Mouse (Mus musculus) ovary, adult 18-20 months (tissue): ENCODE data around the gene Dlgap1.

Experiments
- DNase-seq: peaks from one replicate; pipeline ENCODE4 v3.0.0; 2022; ENCODE audit warnings: low spot score, mixed read lengths

The Dlgap1 gene

GRCm38 (mm10) chr17:70626925-70627324 lies 658.1 kb downstream of the Dlgap1 start:
- DNase-seq = no peak

DNA sequence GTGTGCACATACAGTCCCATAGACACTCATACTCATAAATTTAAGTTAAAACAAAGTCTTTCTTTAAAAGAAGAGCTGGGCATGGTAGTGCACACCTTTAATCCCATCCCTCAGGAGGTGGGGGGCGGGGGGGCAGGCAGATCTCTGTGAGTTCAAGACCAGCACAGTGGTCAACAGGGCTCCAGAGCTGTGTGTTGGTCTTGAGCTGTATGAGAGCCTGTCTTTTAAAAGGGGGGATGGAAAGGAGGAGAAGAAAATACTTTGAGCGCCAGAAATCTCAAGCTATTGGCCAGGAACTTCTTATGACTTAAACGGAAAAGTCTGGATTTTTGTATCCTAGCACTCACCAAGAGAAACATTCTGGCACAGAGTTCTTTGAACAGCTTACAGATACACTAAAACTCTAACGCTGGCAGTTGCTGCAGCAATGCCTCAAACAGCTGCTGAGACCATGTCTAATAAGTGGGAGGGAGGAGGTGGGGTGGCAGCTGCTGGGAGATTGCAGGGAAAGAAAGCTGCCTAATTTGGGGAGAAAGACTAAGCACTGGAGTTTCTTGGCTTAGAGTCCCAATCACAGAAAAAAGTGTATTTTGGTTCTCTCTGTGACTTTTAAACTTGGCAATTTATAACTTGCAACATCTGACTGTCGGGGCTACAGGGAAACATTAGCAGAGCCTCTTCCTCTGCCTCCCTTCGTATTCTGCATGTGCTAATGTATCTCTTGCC lies 660.9 kb downstream of the Dlgap1 start:
- DNase-seq = peak; percentile 12

DNA sequence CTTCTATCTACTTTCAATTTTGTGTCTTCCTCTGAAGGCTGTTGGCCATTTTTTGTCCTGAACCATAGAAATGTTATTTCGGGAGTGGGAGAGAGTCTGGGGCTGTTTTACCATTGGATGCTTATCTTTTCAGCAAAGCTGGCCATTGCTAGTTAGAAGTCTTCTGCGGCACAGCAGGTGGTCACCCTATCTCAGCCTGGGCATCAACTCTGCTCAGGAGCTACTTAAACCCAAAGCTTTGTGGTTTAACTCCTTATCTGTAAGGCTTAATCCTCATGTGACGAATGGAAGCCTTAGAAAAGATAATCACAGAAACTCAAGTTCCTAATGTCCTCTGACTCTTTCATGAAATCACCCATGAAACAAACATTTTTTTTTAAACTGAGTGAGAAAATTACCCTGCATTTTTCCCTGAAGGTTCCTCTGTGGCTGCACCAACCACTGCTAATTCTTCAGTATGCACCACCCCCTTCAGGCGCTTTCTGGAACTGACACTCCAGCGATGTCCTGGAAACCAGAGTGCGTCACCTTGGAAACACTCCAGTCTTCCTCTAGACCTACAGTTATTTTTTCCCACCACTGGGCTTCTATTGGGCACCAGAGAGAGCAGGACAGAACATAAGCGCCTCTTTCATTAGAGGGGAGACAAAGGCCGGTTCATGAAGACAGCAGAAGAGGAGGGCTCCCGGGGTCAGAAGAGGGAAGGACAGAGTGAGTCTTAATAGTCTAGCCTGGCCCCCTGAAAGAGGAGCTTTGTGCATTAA lies 664.5 kb downstream of the Dlgap1 start:
- DNase-seq = peak; percentile 53

DNA sequence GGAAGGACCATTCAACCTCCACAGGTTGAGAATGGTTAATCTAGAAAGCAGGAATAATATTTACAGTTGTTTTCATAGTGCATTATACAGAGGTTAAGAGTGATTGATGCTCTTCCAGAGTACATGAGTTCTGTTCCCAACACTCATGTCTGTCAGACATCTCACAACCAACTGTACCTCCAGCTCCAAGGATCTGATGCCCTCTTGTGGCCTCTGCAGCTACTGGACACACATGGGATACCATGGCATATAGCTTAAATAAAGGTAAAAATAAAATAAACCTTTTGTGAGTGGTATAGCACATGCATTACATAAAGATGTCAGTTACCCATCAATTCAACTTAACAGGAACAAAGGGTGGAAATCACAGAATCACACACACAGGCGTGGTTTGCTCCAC lies 674.3 kb downstream of the Dlgap1 start:
- no peak for DNase-seq

GRCm38 (mm10) chr17:70646641-70647040 lies 677.8 kb downstream of the Dlgap1 start:
- DNase-seq = no peak

DNA sequence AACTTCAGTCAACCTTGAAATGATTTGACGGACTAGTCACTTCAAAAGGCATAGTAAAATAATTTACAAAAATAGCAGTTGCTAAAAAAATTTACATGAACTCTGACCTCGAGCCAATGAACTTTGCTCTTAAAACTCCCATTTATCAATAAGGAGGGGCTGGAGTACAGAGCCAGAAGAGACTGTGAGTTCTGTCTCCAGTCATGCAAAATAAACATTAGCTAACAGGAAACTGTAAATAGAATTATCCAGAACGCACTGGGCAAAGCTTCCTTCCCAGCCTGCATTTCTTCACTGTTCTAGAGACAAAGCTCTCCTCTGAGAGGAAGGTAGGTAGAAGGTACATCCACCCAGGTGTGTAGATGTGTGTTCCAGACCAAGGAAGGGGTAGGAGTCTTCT lies 692.5 kb downstream of the Dlgap1 start:
- DNase-seq = no peak

DNA sequence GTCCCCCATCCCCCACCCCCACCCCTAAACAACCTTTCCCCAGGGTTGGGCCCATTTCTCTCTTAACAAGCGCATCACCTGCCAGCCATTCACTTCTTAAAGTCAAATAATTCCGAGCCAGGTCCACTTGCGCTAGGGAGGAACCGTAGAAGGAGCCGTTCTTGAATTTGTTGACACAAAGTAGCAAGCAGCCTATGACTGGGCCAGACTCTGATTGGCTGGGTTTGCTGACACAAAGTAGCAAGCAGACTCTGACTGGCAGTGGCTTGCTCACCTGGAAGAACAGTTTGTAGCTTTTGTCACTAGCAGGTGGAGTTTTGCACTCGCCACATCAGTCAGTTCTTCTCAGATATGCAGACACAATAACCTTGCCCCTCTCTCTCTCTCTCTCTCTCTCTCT lies 695.1 kb downstream of the Dlgap1 start:
- no peak for DNase-seq

GRCm38 (mm10) chr17:70664484-70665040 lies 695.7 kb downstream of the Dlgap1 start:
- no peak for DNase-seq

DNA sequence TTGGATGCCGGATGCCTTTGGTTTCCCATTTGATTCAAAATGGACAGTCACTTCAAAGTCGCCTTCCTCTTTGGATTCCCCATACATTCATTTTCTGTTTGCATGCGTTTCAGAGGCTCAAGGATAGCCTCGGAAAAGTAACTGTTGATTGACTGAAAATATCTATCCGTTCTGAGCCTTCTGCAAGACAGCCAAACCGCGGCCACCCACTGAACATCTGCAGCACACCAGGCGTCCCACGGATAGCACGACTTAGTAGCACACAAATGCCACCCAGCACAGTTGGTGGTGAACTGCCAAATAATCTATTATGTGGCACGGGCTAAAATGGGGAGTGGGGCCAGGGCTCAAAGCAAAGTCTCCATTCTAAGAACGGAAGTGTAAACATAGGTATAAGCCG lies 705.1 kb downstream of the Dlgap1 start:
- DNase-seq = no peak

GRCm38 (mm10) chr17:70676522-70676921 lies 707.6 kb downstream of the Dlgap1 start:
- DNase-seq = no peak

DNA sequence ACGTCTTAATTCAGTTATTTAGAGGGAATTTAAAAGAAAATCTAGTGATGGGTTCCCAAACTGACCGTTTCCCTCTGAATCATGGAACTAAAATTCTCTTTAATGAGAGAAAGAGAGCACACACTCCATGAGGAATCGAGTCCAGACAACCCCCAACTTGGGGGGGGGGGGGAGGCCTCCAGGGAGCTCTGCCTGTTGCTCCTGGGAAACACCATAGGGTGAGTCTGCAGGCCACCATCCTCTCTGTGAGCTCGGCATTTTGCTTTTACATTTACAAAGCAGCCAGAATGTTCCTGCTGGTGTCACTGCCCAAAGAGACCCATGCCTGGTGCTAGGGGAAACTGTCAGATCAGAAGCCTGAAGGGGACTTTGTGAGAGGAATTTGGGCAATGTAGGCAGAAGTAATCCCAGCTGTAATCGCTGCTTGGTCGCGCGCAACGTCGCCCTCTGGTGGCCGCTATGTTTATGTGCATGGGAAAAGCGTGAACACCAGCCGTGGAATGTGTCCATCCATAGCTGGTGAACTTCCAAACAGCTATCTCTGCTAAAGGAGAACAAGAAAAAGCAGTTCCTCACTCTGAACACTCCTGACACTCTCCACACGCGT lies 714.8 kb downstream of the Dlgap1 start:
- peak; percentile 37 for DNase-seq

DNA sequence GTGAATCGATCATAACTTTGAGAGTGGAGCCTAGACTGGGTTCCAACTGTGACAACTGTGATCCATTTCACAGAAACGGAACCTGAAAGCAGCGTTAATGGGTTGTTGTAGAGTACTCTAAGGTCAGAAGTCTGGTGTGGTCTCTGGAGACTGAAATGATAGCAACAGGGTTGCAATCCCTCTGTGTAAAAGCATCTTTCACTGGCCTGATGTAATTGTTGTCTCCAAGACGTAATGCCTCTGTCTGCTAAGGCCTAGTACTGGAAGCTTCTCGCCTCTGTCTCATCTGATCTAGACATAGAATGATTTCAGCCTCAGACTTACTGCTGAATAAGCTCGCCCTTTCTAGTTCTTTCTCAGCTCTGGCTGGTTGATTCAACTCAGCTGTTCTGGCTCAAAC lies 721.3 kb downstream of the Dlgap1 start:
- no peak for DNase-seq

DNA sequence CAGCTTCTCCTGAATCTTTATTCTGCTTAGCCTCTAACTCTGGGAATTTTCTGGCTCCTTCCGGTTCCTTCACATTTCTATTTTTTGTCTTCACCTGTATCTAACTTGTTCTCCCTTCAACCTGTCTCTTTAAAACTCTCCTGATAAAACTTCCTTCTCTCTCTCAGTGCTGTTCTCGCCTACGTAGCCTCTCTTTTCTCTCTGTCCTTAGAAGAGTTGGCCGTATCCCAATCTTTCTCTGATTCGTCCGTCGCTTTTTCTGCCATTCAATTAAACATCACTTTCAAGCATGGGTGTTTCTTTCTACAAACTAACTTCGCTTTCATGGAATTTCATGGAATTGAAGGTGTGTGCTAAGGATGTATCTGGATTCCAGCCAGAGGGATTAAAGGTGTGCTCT lies 721.7 kb downstream of the Dlgap1 start:
- no peak for DNase-seq

GRCm38 (mm10) chr17:70706976-70707818 lies 738.3 kb downstream of the Dlgap1 start:
- DNase-seq = peak; percentile 68

DNA sequence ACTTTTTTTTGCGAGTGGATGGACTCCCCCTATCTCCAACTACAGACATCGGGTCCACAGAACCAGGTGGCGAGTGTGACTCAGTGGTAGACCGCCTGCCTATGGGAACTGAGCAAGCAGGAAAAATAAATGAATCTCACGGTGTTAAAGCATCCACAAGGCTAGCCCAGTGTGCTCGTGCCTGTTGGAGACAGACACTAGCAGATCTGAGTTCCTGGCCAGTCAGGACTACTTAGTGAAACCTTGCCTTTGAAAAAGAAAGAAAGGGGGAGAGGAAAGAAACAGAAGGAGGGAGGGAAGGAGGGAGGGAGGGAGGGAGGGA lies 738.9 kb downstream of the Dlgap1 start:
- DNase-seq = no peak

- DNase-seq = no peak
Observed at GRCm38 (mm10) chr17:70709545-70709944, 740.7 kb downstream of the Dlgap1 start.

GRCm38 (mm10) chr17:70713470-70713869 lies 744.6 kb downstream of the Dlgap1 start:
- no peak for DNase-seq

DNA sequence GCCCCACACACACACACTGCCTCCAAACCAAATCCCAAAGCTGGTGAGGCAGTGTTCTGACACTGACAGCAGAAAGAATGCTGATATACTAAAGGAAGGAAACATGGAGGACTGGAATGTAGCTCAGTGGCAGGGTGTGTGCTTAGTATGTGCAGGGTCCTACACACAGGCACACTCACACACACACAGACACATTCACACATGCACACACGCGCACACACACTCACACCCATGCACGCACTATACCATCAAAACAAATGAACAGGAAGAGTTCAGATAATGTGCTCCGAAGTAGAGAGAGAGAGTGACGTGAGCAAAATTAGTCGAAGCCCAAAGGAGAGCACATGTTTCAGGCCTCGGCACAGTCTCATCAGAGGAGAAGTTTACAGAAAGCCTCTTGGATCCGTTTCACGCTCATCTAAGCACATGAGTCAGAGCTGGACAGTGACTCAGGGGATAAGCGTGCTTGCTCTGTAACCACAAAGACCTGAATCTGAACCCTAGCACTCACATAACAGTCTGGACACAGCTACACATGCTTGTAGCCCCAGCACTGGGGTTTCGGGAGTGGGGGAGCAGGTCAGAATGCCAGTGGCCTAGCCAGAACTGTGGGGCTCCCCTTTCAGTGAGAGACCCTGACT lies 750.9 kb downstream of the Dlgap1 start:
- peak; percentile 29 for DNase-seq

- no peak for DNase-seq
Observed at GRCm38 (mm10) chr17:70720766-70721165, 751.9 kb downstream of the Dlgap1 start.

DNA sequence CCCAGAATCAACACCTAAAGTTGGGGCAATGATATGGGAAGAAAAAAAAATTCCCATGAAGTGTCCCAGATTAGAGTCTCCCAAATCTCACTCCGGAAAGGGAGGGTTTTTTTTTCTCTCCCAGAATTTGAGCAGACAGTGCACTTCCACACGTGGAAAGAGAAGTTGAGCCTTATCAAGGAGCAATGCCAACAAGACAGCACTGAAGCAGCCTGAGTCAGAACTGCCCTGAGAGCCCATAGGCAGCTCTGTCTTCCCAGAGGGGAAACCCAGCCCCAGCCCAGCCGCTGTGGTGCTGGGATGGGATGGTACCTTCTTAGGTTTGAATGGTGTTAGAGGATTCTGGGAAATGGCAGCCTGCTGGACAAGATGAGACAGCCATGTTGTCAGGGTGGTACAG lies 753.3 kb downstream of the Dlgap1 start:
- no peak for DNase-seq

GRCm38 (mm10) chr17:70728719-70729281 lies 759.9 kb downstream of the Dlgap1 start:
- peak; percentile 80 for DNase-seq
